Mouse (Mus musculus): ENCODE data around the gene Morc2b. TPM values are rescaled to one million over a fixed set of nuclear protein-coding genes. Genes with fewer than 3 reads are reported as not detected.
"Not testable (repeated sequence)": the region's sequence is repeated elsewhere in the genome, so short reads cannot be mapped to it uniquely, and the experiment has no call there.

The Morc2b gene
- under 1 TPM in 1 of 2 experiments, not detected in 1; 0.14 TPM for total RNA-seq (2021)

DNA sequence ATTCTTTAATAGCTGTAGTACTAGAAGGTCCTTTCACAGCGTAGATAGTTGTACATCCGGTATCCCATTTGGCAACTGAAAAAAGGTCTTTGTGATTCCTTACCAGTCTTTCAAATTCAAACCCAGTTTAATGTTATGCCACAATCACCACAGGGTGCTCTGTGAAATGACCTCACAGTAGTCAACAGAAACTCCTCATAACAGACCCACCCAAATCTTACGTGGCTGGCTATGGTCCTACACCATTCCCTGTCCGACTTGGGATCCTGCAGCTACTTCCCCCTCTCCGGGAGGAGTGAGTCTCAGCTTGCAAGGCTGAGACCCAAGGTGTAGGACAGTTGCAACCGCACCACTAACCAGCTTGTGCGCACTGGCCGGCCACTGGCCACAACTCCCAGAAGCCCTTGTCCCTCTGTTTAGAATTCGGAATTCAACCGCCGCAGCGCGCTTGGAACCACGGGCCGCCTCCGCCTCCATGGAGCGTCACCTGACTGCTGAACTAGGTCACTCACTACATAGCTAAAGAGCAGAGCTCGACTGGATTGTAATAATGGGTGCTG is at the start of gene Morc2b:
Morc2b (minus strand) TSS at position 423 of the 560 bp plus-strand sequence.
- intact Hi-C loops (cut with DNase I), result no loop called here
- DNase-seq, result no peak

DNA sequence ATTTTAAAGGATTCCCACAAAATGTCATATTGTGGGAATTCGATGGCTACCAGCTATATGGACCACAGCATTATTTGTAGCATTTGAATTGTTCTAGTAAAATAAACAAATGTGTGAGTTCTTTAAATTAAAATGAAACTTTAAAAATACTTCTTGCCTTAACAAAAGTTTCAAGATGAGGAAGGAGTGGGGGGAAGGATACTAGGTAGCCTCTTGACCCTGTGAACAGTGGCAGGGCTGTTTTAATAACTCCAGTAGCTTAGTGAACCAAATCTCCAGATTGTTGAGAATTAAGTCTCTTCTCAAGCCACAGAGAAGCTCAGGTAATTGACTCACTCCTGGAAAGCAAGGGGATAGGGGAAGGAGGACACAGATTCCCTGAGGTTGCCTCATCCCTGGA is 28.7 kb upstream of the Morc2b start, which contains the start of gene Olfr55:
Olfr55 (plus strand) TSS at position 301 of the 400 bp plus-strand sequence.
- DNase-seq; intact Hi-C loops (cut with DNase I): not testable (repeated sequence)

DNA sequence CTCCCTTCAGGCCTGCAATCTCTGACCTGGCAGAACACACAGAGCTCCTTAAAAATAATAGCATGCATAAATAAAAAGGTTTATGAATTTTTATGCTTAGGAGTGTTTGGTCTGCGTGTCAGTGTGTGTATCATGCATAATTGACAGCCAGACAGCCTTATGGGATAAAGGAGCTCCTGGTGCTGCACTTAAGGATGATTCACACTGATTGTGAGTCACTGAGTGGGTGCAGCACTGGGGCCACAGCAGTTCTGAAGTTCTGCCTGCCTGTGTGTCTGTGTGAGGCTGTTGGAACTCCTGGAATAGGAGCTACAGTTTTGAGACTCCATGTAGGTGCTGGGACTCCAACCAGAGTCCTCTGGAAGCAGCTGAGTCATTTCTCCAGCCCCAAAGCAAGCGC is 13.2 kb downstream of the Morc2b start:
- intact Hi-C loops (cut with DNase I), result no loop called here
- no peak for DNase-seq

DNA sequence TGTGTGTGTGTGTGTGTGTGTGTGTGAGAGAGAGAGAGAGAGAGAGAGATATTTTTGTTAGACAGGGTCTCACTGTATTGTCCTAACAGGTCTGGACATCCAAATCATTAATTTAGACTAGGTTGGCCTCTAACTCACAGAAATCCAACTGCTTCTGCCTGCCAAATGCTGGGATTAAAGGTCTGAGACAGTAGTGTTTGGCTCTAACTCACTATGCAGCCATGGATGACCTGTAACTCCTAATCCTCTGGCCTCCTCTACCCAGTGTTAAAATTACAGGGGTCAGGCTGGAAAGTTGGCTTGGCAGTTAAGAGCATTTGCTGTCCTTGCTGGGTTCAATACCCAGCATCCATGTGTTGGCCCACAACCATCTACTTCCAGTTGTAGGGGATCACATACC is 14.9 kb downstream of the Morc2b start:
- intact Hi-C loops (cut with DNase I), result no loop called here
- DNase-seq, result no peak

DNA sequence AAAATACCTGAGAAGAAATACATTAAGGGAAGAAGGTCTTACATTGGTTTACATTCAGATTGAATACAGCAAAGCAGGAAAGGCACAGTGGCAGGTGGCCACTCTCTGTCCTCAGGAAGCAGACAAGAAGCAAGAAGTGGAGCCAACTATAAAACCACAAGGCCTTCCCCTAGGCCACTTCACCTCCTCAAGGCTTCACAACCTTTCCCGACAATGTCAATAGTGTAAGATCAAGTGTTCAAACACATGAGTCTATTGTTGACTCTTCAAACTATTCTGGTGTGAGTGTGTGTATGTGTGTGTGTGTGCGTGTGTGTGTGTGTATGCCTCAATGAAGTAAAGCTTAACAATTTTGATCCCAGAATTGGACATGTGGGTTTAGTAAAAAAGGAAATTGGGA is 42.1 kb downstream of the Morc2b start:
- intact Hi-C loops (cut with DNase I), result loop anchor here (10.0 kb wide), 1 partner anchor 297 kb away; the partner anchor contains the start of gene Zfp101

DNA sequence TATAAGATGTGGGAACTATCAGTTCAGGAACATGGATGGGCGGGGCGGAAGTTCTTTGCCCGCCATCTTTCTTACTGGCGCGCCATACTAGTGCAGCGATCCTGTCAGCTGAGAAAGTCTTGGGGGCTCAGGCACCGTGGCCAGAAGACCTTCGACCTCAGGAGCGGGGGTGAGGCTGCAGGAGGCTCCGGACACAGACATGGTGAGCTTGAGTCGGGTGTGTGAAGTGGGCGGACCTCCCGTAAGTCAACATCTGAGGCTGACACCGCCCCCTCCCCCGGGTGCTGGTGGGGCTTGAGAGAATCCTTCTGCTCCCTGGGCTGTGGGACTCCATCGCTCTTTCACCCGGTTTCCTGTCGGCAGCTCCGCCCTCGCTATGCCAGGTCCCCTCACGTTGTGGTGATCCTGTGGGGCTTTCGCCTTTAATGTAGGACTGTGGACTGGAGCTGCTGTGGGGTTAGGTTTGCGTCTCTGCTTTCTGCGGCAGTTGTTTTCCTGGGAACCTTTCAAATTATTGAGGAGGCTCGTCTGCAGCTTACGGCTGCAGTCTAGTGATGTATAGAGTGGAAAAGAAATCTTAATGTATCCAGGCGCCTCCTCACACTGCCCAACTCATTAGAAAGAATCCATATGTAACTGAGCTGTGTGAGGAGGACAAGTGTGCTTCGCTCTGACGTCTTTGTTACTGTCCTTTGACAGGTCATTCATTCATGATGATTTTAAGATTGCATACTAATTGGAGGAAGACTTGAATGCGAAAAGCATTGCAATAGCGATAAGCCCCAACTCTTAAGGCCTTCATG is 46.9 kb downstream of the Morc2b start:
- intact Hi-C loops (cut with DNase I), result loop anchor here (2.0 to 10.0 kb wide), 3 partner anchors 100 to 302 kb away; partner anchors contain the start of genes Zfp101, Zfp870 and Zfp952
- peak; percentile 81 to 85 for DNase-seq

More for the DNA sequence above, 42.1 kb downstream of the Morc2b start:
- DNase-seq, result no peak

DNA sequence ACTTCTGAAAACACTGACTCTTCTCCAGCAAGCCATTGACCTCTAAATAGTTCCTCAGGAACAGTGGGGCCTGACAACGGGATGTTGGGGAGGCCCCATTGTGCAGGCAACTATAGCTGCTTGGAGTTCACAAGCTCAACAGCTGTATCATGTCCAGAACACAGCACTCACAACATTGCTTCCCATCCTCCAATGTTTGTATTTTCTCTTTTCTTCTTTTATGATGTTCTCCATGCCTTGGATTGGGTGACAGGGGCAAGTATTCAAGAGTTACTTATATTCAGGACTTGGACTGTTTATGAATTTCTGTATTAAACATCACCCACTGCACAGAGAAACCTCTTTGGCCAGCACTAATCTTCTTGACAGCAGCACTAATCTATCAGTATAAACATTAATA is 47.9 kb downstream of the Morc2b start:
- intact Hi-C loops (cut with DNase I), result loop anchor here (2.0 to 10.0 kb wide), 3 partner anchors 99 to 303 kb away; partner anchors contain the start of genes Zfp101, Zfp870 and Zfp952
- DNase-seq, result no peak

DNA sequence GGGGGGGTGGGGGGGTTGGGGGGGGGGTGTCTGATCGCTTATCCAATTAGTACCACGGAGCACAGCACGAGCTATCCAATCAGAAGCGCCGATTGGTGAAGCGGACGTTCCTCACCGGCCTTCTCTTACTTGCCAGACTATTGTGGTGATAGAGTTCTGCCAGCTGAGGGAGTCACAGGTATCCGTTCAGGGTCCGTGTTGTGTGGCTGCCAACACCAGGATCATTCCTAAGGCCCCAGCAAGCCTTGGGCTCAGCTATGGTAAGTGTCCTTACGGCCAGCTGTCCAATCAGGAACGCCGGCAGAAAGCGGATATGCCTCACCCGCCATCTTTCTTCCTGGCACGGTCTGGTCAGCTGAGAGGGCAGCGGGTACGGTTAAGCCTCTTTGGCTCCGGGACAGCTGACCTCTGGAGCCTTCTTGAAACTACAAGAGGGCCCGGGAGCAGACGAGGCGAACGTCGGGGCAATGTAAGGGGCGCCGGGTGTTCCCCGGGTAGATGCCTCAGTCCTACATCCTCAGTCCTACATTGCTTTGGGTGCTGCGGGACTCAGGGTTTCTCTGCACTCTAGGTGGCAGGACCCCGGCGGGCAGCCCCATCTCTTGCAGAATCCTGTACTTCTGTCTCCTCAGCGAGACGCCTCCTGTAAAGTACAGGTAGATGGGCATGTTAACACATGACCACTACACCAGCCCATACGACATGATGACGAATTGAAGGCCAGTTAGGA is 50.1 kb downstream of the Morc2b start, which contains the start of gene Zfp563:
Zfp563 (plus strand) TSS at position 91 of the 730 bp plus-strand sequence.
- intact Hi-C loops (cut with DNase I), result no loop called here
- peak; percentile 95 for DNase-seq

DNA sequence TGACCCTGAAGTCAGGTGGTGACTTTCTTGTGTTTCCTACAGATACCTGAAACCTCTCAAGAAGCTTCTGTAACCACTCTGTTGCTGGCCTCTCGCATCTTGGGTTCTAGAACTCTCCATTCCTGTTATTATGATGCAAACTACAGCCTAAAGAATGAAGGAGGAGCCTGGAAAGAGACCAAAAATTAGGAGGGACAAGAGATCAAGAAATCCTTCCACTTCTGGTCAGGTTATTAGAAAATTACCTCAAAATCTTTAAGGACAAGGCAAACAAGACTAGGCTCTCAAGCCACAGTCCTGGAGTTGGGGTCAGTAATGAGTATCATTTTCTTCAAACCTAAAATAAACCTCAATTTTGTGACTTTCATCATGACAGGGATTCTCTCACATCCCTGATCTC is 71.5 kb downstream of the Morc2b start, which contains the start of gene 4921501E09Rik:
4921501E09Rik (minus strand) TSS at position 101 of the 400 bp plus-strand sequence.
- no peak for DNase-seq
- intact Hi-C loops (cut with DNase I), result no loop called here

Other genes starting within 250 kb of the Morc2b start
- gene Zfp870, start 248.0 kb downstream of the Morc2b start, total RNA-seq (2021), result 1 to 10 TPM; 6.5 to 9.9 TPM
- not detected for gene Cyp4f14, start 222.3 kb downstream of the Morc2b start, total RNA-seq (2021)
- gene Cyp4f13, start 192.3 kb downstream of the Morc2b start, total RNA-seq (2021), result 10 to 100 TPM; 12.5 to 15.2 TPM
- gene Zfp472, start 173.9 kb downstream of the Morc2b start, total RNA-seq (2021), result 1 to 10 TPM; 1.7 to 2.4 TPM
- gene Zfp952, start 146.6 kb downstream of the Morc2b start, total RNA-seq (2021), result 1 to 10 TPM; 5.9 to 7.1 TPM
- 1 to 10 TPM; 4.1 to 5.3 TPM for gene Zfp763, start 106.3 kb downstream of the Morc2b start, total RNA-seq (2021)
- gene 4921501E09Rik, start 71.6 kb downstream of the Morc2b start, total RNA-seq (2021), result not detected
- gene Zfp563, start 50.4 kb downstream of the Morc2b start, total RNA-seq (2021), result 1 to 10 TPM; 5.9 to 7.9 TPM
- gene Olfr55, start 28.8 kb upstream of the Morc2b start, total RNA-seq (2021), result not detected
- not detected for gene Olfr239, start 51.6 kb upstream of the Morc2b start, total RNA-seq (2021)
- under 1 TPM; 0.05 to 0.11 TPM for gene Olfr1564, start 82.0 kb upstream of the Morc2b start, total RNA-seq (2021)
- gene Zfp955a, start 115.5 kb upstream of the Morc2b start, total RNA-seq (2021), result 1 to 10 TPM; 8.8 to 9.6 TPM
- gene Olfr63, start 125.0 kb upstream of the Morc2b start, total RNA-seq (2021), result not detected
- gene Zfp955b, start 149.9 kb upstream of the Morc2b start, total RNA-seq (2021), result 10 to 100 TPM; 11.8 to 13.3 TPM
- 1 to 10 TPM; 6.2 to 6.4 TPM for gene Zfp81, start 219.2 kb upstream of the Morc2b start, total RNA-seq (2021)